Mouse (Mus musculus) midbrain, embryonic 13.5 days (tissue): Measurements from ENCODE around the gene Endov. TPM values are rescaled to one million over a fixed set of nuclear protein-coding genes. Genes with fewer than 3 reads are reported as not detected.

Experiments used
- polyA plus RNA-seq: library from polyadenylated mRNA; unstranded; fragments of >200 nt; fragmentation: Nextera tagmentation; extraction: Ambion mirVana; gene quantifications from 2 replicates; pipeline ENCODE4 v1.2.1, GENCODE M21; 2015

Gene Endov
- polyA plus RNA-seq, 1 experiment from 2014 or later, result 22.8 TPM

Other genes starting within 250 kb of the Endov start
- 49.9 and 50.7 TPM in 2 replicates for gene Gaa, start 223.5 kb upstream of the Endov start, polyA plus RNA-seq
- 317 and 341 TPM in 2 replicates for gene Eif4a3, start 191.3 kb upstream of the Endov start, polyA plus RNA-seq
- gene Card14, start 183.6 kb upstream of the Endov start, polyA plus RNA-seq, result 0.08 and 0.09 TPM in 2 replicates
- gene Sgsh, start 135.8 kb upstream of the Endov start, polyA plus RNA-seq, result 3.1 and 4.0 TPM in 2 replicates
- 4.3 and 5.0 TPM in 2 replicates for gene Slc26a11, start 135.8 kb upstream of the Endov start, polyA plus RNA-seq
- 0.66 and 0.84 TPM in 2 replicates for gene Rnf213, start 98.2 kb upstream of the Endov start, polyA plus RNA-seq
- 7.3 and 8.6 TPM in 2 replicates for gene Nptx1, start 56.4 kb downstream of the Endov start, polyA plus RNA-seq
- 9.7 and 11.7 TPM in 2 replicates for gene Rptor, start 111.6 kb downstream of the Endov start, polyA plus RNA-seq